Mouse (Mus musculus): ENCODE measurements at regions not wholly inside any gene's neighbourhood (a gene's known extent, or its start where the extent isn't known, plus 50 kb on each side); places are given as distances from the start of the nearest gene placed in this dataset.

GRCm38 (mm10) chr3:103464181-103464580 lies 110.8 kb upstream of the Syt6 start:
- DNase-seq (ENCODE audit: low spot score in 2 of 2): no peak

GRCm38 (mm10) chr3:103464729-103465128 lies 110.3 kb upstream of the Syt6 start:
- DNase-seq (ENCODE audit: low spot score in 2 of 2): no peak

GRCm38 (mm10) chr3:103465132-103465690 lies 109.8 kb upstream of the Syt6 start:
- no peak for DNase-seq (ENCODE audit: low spot score in 2 of 2)

GRCm38 (mm10) chr3:103465948-103466347 lies 109.1 kb upstream of the Syt6 start:
- DNase-seq (ENCODE audit: low spot score in 2 of 2): no peak

- DNase-seq (ENCODE audit: low spot score in 2 of 2): no peak
These were observed 104.2 kb upstream of the Syt6 start for GRCm38 (mm10) chr3:103470586-103471400.

GRCm38 (mm10) chr3:103472598-103472997 lies 102.4 kb upstream of the Syt6 start:
- DNase-seq (ENCODE audit: low spot score in 2 of 2): no peak

- DNase-seq (ENCODE audit: low spot score in 2 of 2): no peak
These were observed 101.7 kb upstream of the Syt6 start for GRCm38 (mm10) chr3:103473336-103473735.

GRCm38 (mm10) chr3:103479845-103480543 lies 95.0 kb upstream of the Syt6 start:
- DNase-seq (ENCODE audit: low spot score in 2 of 2): no peak

- no peak for DNase-seq (ENCODE audit: low spot score in 2 of 2)
These were observed 94.4 kb upstream of the Syt6 start for GRCm38 (mm10) chr3:103480676-103481075.

- no peak for DNase-seq (ENCODE audit: low spot score in 2 of 2)
These were observed 91.7 kb upstream of the Syt6 start for GRCm38 (mm10) chr3:103483316-103483715.

- DNase-seq (ENCODE audit: low spot score in 2 of 2): no peak
These were observed 91.3 kb upstream of the Syt6 start for GRCm38 (mm10) chr3:103483762-103484161.

- DNase-seq (ENCODE audit: low spot score in 2 of 2): no peak
These were observed 85.2 kb upstream of the Syt6 start for GRCm38 (mm10) chr3:103489786-103490185.

GRCm38 (mm10) chr3:103490966-103491365 lies 84.1 kb upstream of the Syt6 start:
- DNase-seq (ENCODE audit: low spot score in 2 of 2): no peak

- no peak for DNase-seq (ENCODE audit: low spot score in 2 of 2)
These were observed 82.8 kb upstream of the Syt6 start for GRCm38 (mm10) chr3:103492211-103492610.

- no peak for DNase-seq (ENCODE audit: low spot score in 2 of 2)
These were observed 81.4 kb upstream of the Syt6 start for GRCm38 (mm10) chr3:103493623-103494022.

GRCm38 (mm10) chr3:103494043-103494442 lies 81.0 kb upstream of the Syt6 start:
- no peak for DNase-seq (ENCODE audit: low spot score in 2 of 2)

GRCm38 (mm10) chr3:103496083-103496482 lies 78.9 kb upstream of the Syt6 start:
- no peak for DNase-seq (ENCODE audit: low spot score in 2 of 2)

- DNase-seq (ENCODE audit: low spot score in 2 of 2): no peak
These were observed 78.3 kb upstream of the Syt6 start for GRCm38 (mm10) chr3:103496683-103497082.

- DNase-seq (ENCODE audit: low spot score in 2 of 2): no peak
These were observed 77.3 kb upstream of the Syt6 start for GRCm38 (mm10) chr3:103497696-103498095.

GRCm38 (mm10) chr3:103498458-103498857 lies 76.6 kb upstream of the Syt6 start:
- no peak for DNase-seq (ENCODE audit: low spot score in 2 of 2)

GRCm38 (mm10) chr3:103499801-103500200 lies 75.2 kb upstream of the Syt6 start:
- DNase-seq (ENCODE audit: low spot score in 2 of 2): no peak

GRCm38 (mm10) chr3:103500366-103500765 lies 74.7 kb upstream of the Syt6 start:
- DNase-seq (ENCODE audit: low spot score in 2 of 2): no peak
